Mouse (Mus musculus) brain, embryonic 14.5 days (tissue): ENCODE data around the gene Mrpl4.

Experiments
- CTCF ChIP-seq: fragments of 200-500 bp; IDR thresholded peaks from 2 replicates; pipeline ENCODE4 v1.5.1; 2012; ENCODE audit warnings: inconsistent platforms, mild to moderate bottlenecking, moderate library complexity, borderline replicate concordance; ENCODE audit not compliant: insufficient read depth, insufficient read length; ENCODE audit errors: extremely low read depth
- POLR2A ChIP-seq: fragments of 200-500 bp; IDR thresholded peaks from 2 replicates; pipeline ENCODE4 v1.6.1; 2012; ENCODE audit warnings: mild to moderate bottlenecking, inconsistent platforms, borderline replicate concordance; ENCODE audit not compliant: poor library complexity, insufficient read depth, insufficient read length, severe bottlenecking; ENCODE audit errors: extremely low read depth

DNA sequence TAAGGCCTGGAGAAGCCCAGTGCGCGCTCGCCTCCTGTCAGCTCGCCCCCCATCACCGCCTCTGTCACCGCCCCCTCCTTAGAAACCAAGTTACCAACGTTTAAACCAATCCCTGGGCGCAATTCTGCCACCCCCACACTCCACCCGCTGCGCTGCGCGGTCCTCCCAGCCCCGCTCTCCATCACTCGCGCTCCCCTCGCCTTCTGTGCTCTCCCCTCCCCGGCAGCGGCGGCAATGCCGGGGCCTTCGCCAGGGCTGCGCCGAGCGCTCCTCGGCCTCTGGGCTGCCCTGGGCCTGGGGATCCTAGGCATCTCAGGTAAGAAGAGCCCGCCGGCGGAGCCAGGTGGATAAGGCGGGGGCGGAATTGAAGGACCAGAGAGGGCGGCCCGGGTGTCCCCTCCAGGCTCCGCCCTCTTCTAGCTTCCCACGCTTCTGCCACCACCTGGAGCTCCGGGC is 29.4 kb downstream of the Mrpl4 start, which contains the start of gene Icam5:
- no peak for TF ChIP-seq CTCF
- TF ChIP-seq POLR2A: no peak
